Mouse (Mus musculus): ENCODE results near the gene 2810021J22Rik. TPM values are rescaled to one million over a fixed set of nuclear protein-coding genes. Genes with fewer than 3 reads are reported as not detected.

Gene 2810021J22Rik
- 10 to 100 TPM; 11.0 to 12.4 TPM for total RNA-seq (2023)

GRCm38 (mm10) chr11:58867039-58867953, at the start of gene 2810021J22Rik:
TSS of gene 2810021J22Rik (plus strand) at chr11:58867216.

DNA sequence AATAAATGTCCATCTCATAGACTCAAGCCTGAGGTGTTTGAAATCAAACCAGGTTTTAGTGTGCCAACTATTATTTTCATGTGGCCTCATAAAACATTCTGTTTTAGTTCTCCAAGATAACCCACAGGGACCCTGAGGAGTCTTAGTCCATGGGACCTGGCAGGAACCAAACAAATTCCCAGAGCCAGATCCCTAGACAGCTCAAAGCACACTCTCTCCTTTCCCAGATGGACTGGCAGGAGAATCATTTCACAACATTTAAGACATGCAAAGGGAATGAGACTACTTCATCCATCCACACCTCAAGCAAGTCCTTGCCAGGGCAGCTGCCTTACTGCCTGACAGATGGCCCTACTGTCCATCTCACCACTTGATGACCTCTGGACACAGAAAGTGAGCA, 38.1 kb upstream of the 2810021J22Rik start, which contains the start of gene Olfr312:
Olfr312 (plus strand) TSS at position 301 of the 400 bp plus-strand sequence.

DNA sequence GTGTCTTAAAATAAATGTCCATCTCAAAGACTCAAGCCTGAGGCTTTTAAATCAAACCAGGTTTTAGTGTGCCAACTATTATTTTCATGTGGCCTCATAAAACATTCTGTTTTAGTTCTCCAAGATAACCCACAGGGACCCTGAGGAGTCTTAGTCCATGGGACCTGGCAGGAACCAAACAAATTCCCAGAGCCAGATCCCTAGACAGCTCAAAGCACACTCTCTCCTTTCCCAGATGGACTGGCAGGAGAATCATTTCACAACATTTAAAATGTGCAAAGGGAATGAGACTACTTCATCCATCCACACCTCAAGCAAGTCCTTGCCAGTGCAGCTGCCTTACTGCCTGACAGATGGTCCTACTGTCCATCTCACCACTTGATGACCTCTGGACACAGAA, 28.1 kb upstream of the 2810021J22Rik start, which contains the start of gene Olfr311:
Olfr311 (plus strand) TSS at position 301 of the 400 bp plus-strand sequence.

GRCm38 (mm10) chr11:58846919-58847461, 20.0 kb upstream of the 2810021J22Rik start, which contains the start of gene Gm12258:
TSS of gene Gm12258 (plus strand) at chr11:58847158.

DNA sequence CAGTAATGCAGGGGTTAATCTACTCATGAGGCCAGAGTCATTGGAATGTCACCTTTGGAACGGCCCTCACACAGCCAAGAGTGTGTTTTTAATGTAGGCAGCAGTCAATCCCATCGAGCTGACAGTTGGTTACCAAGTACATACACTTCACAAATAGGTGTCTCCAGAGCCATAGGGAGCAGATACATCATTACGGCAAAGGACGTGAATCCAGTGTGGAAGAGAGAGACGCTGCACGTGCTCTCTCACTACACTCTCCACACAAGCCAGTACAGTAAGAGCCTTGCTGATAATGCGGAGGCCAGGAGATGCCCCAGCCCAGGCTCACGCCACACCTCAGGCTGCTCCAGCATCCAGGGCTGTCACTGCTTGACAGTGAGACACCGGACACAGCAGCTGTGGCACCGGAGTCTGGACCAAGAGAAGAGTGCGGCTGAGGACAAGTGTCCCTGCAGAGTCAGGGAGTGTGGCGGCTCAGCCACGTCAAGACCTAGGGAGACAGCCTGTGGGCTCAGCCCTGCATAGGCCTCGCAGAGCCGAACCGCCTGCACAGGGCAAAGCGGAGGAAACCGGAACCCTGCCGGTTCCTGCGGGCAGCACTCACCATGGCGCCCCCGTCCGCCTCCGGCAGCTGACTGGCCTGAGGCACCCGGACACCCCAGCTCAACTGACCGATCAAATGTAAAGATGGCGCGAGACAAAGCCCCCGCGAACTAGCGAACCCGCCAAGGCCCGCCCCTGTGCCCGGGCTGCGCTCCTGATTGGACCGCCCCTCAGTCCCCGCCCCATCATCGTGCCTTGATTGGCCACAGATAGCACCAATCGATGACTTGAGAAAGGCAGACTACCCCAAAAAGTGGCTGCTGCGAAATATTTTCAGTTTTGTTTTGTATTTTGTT, 36.7 kb downstream of the 2810021J22Rik start, which contains the start of gene Zfp39:
Zfp39 (minus strand) TSS at position 715 of the 899 bp plus-strand sequence.

GRCm38 (mm10) chr11:58917745-58918366, 50.8 kb downstream of the 2810021J22Rik start, which contains the start of gene Btnl10:
TSS of gene Btnl10 (plus strand) at chr11:58917908.

Other genes with a start within 250 kb of the 2810021J22Rik start
- not detected for gene Olfr323, start 236.7 kb upstream of the 2810021J22Rik start, total RNA-seq (2023)
- under 1 TPM; 0.32 to 0.33 TPM for gene Trim58, start 226.8 kb upstream of the 2810021J22Rik start, total RNA-seq (2023)
- gene Olfr322, start 208.4 kb upstream of the 2810021J22Rik start, total RNA-seq (2023) = not detected
- not detected for gene Olfr320, start 186.1 kb upstream of the 2810021J22Rik start, total RNA-seq (2023)
- not detected for gene Olfr319, start 168.1 kb upstream of the 2810021J22Rik start, total RNA-seq (2023)
- gene Olfr318, start 143.2 kb upstream of the 2810021J22Rik start, total RNA-seq (2023) = under 1 TPM; 0.50 to 0.64 TPM
- gene Olfr317, start 128.0 kb upstream of the 2810021J22Rik start, total RNA-seq (2023) = not detected
- gene Olfr316, start 114.5 kb upstream of the 2810021J22Rik start, total RNA-seq (2023) = not detected
- not detected for gene Olfr315, start 94.0 kb upstream of the 2810021J22Rik start, total RNA-seq (2023)
- not detected for gene Olfr314, start 84.3 kb upstream of the 2810021J22Rik start, total RNA-seq (2023)
- gene Fam183b, start 65.3 kb upstream of the 2810021J22Rik start, total RNA-seq (2023) = not detected
- not detected for gene Olfr313, start 52.2 kb upstream of the 2810021J22Rik start, total RNA-seq (2023)
- gene Olfr312, start 38.0 kb upstream of the 2810021J22Rik start, total RNA-seq (2023) = not detected
- not detected for gene Olfr311, start 28.0 kb upstream of the 2810021J22Rik start, total RNA-seq (2023)
- gene Gm12258, start 20.1 kb upstream of the 2810021J22Rik start, total RNA-seq (2023) = 10 to 100 TPM in 1 of 2 experiments, 1 to 10 TPM in 1; 7.1 to 15.0 TPM
- gene Zfp39, start 37.0 kb downstream of the 2810021J22Rik start, total RNA-seq (2023) = 10 to 100 TPM; 12.1 to 12.3 TPM
- gene Btnl10, start 50.7 kb downstream of the 2810021J22Rik start, total RNA-seq (2023) = not detected
- 100 to 1,000 TPM; 122 to 136 TPM for gene Rnf187, start 71.7 kb downstream of the 2810021J22Rik start, total RNA-seq (2023)
- gene Hist3h2ba, start 81.7 kb downstream of the 2810021J22Rik start, total RNA-seq (2023) = 10 to 100 TPM; 12.9 to 15.2 TPM
- gene Hist3h2a, start 87.5 kb downstream of the 2810021J22Rik start, total RNA-seq (2023) = 10 to 100 TPM; 39.5 to 41.6 TPM
- gene Trim17, start 87.5 kb downstream of the 2810021J22Rik start, total RNA-seq (2023) = under 1 TPM in 1 of 2 experiments, not detected in 1; 0.41 TPM
- 10 to 100 TPM; 68.7 to 76.5 TPM for gene Trim11, start 110.9 kb downstream of the 2810021J22Rik start, total RNA-seq (2023)